Mouse (Mus musculus) forebrain, postnatal 0 days (tissue): Measurements from ENCODE around the gene Pde2a. TPM values are rescaled to one million over a fixed set of nuclear protein-coding genes. Genes with fewer than 3 reads are reported as not detected.

Experiments used
- ATAC-seq: fragments of 200-750 bp; cut with Nextera tagmentation; 2 replicates; pipeline ENCODE4 v1.8.0; 2017; ENCODE audit warnings: mild to moderate bottlenecking, moderate library complexity
- DNase-seq: peaks from one replicate; pipeline ENCODE4 v3.0.0-alpha.2; 2015
- H3K27ac ChIP-seq: fragments of 300-500 bp; sonication (generic); 2 replicates; pipeline ENCODE4 v1.5.1; 2014; ENCODE audit warnings: low read depth, mild to moderate bottlenecking, antibody characterized with exemption, low read length, moderate library complexity, mixed read lengths
- H3K27me3 ChIP-seq: fragments of 300-500 bp; sonication (generic); 2 replicates; pipeline ENCODE4 v1.6.1; 2014; ENCODE audit warnings: mild to moderate bottlenecking, low read length, mixed read lengths; ENCODE audit not compliant: insufficient read depth
- H3K36me3 ChIP-seq: fragments of 300-500 bp; sonication (generic); 2 replicates; pipeline ENCODE4 v1.6.1; 2014; ENCODE audit warnings: mild to moderate bottlenecking, moderate library complexity; ENCODE audit not compliant: insufficient read depth
- H3K4me1 ChIP-seq: fragments of 300-500 bp; sonication (generic); 2 replicates; pipeline ENCODE4 v1.6.1; 2014; ENCODE audit warnings: antibody characterized with exemption; ENCODE audit not compliant: insufficient read depth
- H3K4me2 ChIP-seq: fragments of 300-500 bp; sonication (generic); 2 replicates; pipeline ENCODE4 v1.6.1; 2014; ENCODE audit warnings: low read depth, mild to moderate bottlenecking, moderate library complexity
- H3K4me3 ChIP-seq: fragments of 300-500 bp; sonication (generic); 2 replicates; pipeline ENCODE4 v1.5.1; 2014; ENCODE audit warnings: low read depth, low read length, mixed read lengths
- H3K9ac ChIP-seq: fragments of 300-500 bp; sonication (generic); 2 replicates; pipeline ENCODE4 v1.6.1; 2014; ENCODE audit warnings: mild to moderate bottlenecking
- H3K9me3 ChIP-seq: fragments of 300-500 bp; sonication (generic); 2 replicates; pipeline ENCODE4 v1.6.1; 2016; ENCODE audit warnings: low read length
- CTCF ChIP-seq: sonication (generic); IDR thresholded peaks from 2 replicates; pipeline ENCODE4 v1.5.1; 2016; ENCODE audit warnings: antibody characterized with exemption, control low read depth, low read depth
- WGBS: fragments of 180-500 bp; shearing (Covaris S2); extraction: QIAGEN DNeasy Blood & Tissue Kit; methylation state at CpG from one replicate; pipeline ENCODE4 v1.1.7; 2014; 5-methylcytosine and 5-hydroxymethylcytosine counted together
- polyA plus RNA-seq: library from polyadenylated mRNA; unstranded; fragments of >200 nt; fragmentation: Nextera tagmentation; extraction: Ambion mirVana; gene quantifications from 2 replicates; pipeline ENCODE4 v1.2.1, GENCODE M21; 2015
- total RNA-seq: library from RNA; depleted of rRNA; stranded (reverse); fragments of >200 nt; gene quantifications from 2 replicates; pipeline ENCODE4 v1.2.3, GENCODE M21; 2014

The Pde2a gene
- total and polyA plus RNA-seq, 2 experiments from 2014 or later, result 72.4 to 94.2 TPM

GRCm38 (mm10) chr7:101471423-101471822, 49.9 kb downstream of the Pde2a start:
- WGBS, result 93% methylated on average over 2 of the region's 2 CpGs
- no peak for DNase-seq
- Histone ChIP-seq H3K4me2 (no peak overlapping the region), H3K4me3 (no peak overlapping the region), H3K27me3 (no peaks in the 10 kb centered on the region), H3K9ac (no peak overlapping the region), H3K36me3 (no peaks in the 10 kb centered on the region), H3K27ac (no peak overlapping the region), H3K4me1 (no peaks in the 10 kb centered on the region), H3K9me3 (no peaks in the 10 kb centered on the region)
- ATAC-seq, result no peak
- TF ChIP-seq CTCF, result no peak

- H3K4me3 ChIP-seq, result no peak overlapping the region
- ATAC-seq, result peak; percentile 42; the same call in 1 of the 2 replicates
- H3K4me1 ChIP-seq, result no peaks in the 10 kb centered on the region
- H3K27ac ChIP-seq, result no peak overlapping the region
- no peaks in the 10 kb centered on the region for H3K36me3 ChIP-seq
- TF ChIP-seq CTCF, result no peak
- no peak overlapping the region for H3K4me2 ChIP-seq
- 49% methylated on average over 3 of the region's 3 CpGs for WGBS
- DNase-seq, result no peak
- no peaks in the 10 kb centered on the region for H3K9me3 ChIP-seq
- H3K9ac ChIP-seq, result no peak overlapping the region
- no peaks in the 10 kb centered on the region for H3K27me3 ChIP-seq
Observed at GRCm38 (mm10) chr7:101471968-101472480, 50.5 kb downstream of the Pde2a start.

GRCm38 (mm10) chr7:101472598-101473558, 51.4 kb downstream of the Pde2a start:
- ATAC-seq (no peak), DNase-seq (no peak)
- H3K4me3 ChIP-seq, result no peak overlapping the region
- H3K27ac ChIP-seq, result no peak overlapping the region
- no peak for TF ChIP-seq CTCF
- H3K36me3 ChIP-seq, result no peaks in the 10 kb centered on the region
- no peak overlapping the region for H3K9ac ChIP-seq
- 53% methylated on average over 10 of the region's 10 CpGs for WGBS
- H3K4me2 ChIP-seq, result no peak overlapping the region
- H3K4me1 ChIP-seq, result no peaks in the 10 kb centered on the region
- no peaks in the 10 kb centered on the region for H3K27me3 ChIP-seq
- H3K9me3 ChIP-seq, result no peaks in the 10 kb centered on the region

DNA sequence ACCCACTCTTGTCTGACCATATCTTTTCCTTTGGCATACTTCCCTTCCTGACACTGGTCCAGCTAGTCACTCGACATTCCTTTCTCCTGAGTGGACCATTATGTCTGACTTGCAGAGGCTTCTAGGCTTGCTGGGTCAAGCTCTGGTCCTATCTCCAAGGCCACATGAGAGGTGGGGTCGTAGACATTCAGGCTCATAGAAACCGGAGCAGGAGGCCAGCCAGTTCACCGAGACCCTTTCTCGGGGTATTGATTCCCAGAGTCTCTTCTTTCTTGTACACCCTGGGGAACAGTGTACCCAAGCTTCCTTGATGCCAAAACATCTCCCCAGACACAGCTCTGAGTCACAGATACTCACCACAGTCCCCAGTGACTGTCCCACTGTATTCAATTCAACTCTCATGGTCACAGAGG, 52.9 kb downstream of the Pde2a start:
- Histone ChIP-seq H3K36me3 (no peaks in the 10 kb centered on the region), H3K9me3 (no peaks in the 10 kb centered on the region), H3K4me1 (0 out of 2 replicates have a peak, but pooled peaks cover 5% of the 10 kb centered on the region), H3K4me3 (no peak overlapping the region), H3K4me2 (no peak overlapping the region), H3K27me3 (no peaks in the 10 kb centered on the region), H3K27ac (no peak overlapping the region), H3K9ac (no peak overlapping the region)
- no peak for TF ChIP-seq CTCF
- WGBS, result 93% methylated on average over 5 of the region's 5 CpGs
- ATAC-seq (no peak), DNase-seq (no peak)

GRCm38 (mm10) chr7:101476028-101476427, 54.5 kb downstream of the Pde2a start:
- no peak overlapping the region for H3K4me3 ChIP-seq
- no peaks in the 10 kb centered on the region for H3K27me3 ChIP-seq
- no peaks in the 10 kb centered on the region for H3K36me3 ChIP-seq
- H3K4me1 ChIP-seq, result 0 out of 2 replicates have a peak, but pooled peaks cover 8% of the 10 kb centered on the region
- TF ChIP-seq CTCF, result no peak
- no peak overlapping the region for H3K9ac ChIP-seq
- ATAC-seq, result no peak
- 72% methylated on average over 3 of the region's 3 CpGs for WGBS
- no peak overlapping the region for H3K27ac ChIP-seq
- no peak for DNase-seq
- H3K9me3 ChIP-seq, result no peaks in the 10 kb centered on the region
- no peak overlapping the region for H3K4me2 ChIP-seq

GRCm38 (mm10) chr7:101476493-101476892, 55.0 kb downstream of the Pde2a start:
- H3K9ac ChIP-seq, result no peak overlapping the region
- DNase-seq, result no peak
- H3K27ac ChIP-seq, result no peak overlapping the region
- 0 out of 2 replicates have a peak, but pooled peaks cover 8% of the 10 kb centered on the region for H3K4me1 ChIP-seq
- no peaks in the 10 kb centered on the region for H3K27me3 ChIP-seq
- TF ChIP-seq CTCF, result no peak
- WGBS, result 77% methylated on average over 4 of the region's 4 CpGs
- no peak overlapping the region for H3K4me3 ChIP-seq
- H3K9me3 ChIP-seq, result no peaks in the 10 kb centered on the region
- no peak overlapping the region for H3K4me2 ChIP-seq
- no peak for ATAC-seq
- no peaks in the 10 kb centered on the region for H3K36me3 ChIP-seq

DNA sequence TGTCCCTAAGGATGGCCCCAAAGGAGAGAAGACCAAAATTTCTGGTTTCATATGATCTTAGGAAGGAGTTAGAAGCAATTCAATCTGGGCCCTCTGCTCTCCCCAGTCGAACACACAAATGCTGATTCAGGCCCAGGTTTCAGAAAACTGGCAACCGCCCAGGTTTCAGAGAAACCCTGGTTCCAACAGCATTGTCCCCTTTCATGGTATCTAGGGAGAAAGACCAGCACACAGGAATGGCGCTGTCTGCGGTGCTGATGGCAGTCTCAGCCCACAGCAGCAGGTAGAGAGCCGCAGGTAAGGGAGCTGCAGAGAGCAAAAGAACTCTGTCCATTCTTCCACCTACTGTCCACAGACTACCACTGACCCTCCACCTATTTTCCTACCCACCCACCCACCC, 55.7 kb downstream of the Pde2a start:
- Histone ChIP-seq H3K36me3 (no peaks in the 10 kb centered on the region), H3K4me3 (no peak overlapping the region), H3K4me1 (0 out of 2 replicates have a peak, but pooled peaks cover 8% of the 10 kb centered on the region), H3K27ac (no peak overlapping the region), H3K9me3 (no peaks in the 10 kb centered on the region), H3K9ac (no peak overlapping the region), H3K27me3 (no peaks in the 10 kb centered on the region), H3K4me2 (no peak overlapping the region)
- no peak for DNase-seq
- WGBS, result 44% methylated on average over 5 of the region's 5 CpGs
- ATAC-seq, result no peak
- TF ChIP-seq CTCF, result no peak
